Mouse (Mus musculus) frontal cortex, postnatal 36 days (tissue): Measurements from ENCODE around the gene Il13ra1.
A peak's percentile ranks its signal among the peaks of the same experiment; 100 is the strongest.

ENCODE experiments used
- DNase-seq, 2 experiments: peaks; one replicate each; pipeline ENCODE4 v3.0.0; 2022; ENCODE audit warnings: low spot score in 2 of 2

Il13ra1 gene

GRCm38 (mm10) chrX:36111622-36112421 lies at the start of gene Il13ra1:
Gene Il13ra1, plus strand, starts transcription at chrX:36112110.
- peak; percentile 1 to 3 for DNase-seq

- no peak for DNase-seq
These were observed 37.9 kb upstream of the Il13ra1 start for GRCm38 (mm10) chrX:36073997-36074396.

GRCm38 (mm10) chrX:36077164-36077563 lies 34.7 kb upstream of the Il13ra1 start:
- DNase-seq, result no peak

- no peak for DNase-seq
These were observed 29.0 kb upstream of the Il13ra1 start for GRCm38 (mm10) chrX:36082917-36083316.

GRCm38 (mm10) chrX:36088464-36089256 lies 23.2 kb upstream of the Il13ra1 start:
- no peak for DNase-seq

GRCm38 (mm10) chrX:36100883-36101282 lies 11.0 kb upstream of the Il13ra1 start:
- DNase-seq, result no peak

GRCm38 (mm10) chrX:36101318-36101717 lies 10.6 kb upstream of the Il13ra1 start:
- no peak for DNase-seq

GRCm38 (mm10) chrX:36108601-36109000 lies 3.3 kb upstream of the Il13ra1 start:
- no peak for DNase-seq

GRCm38 (mm10) chrX:36112422-36112750 lies 476 bp downstream of the Il13ra1 start:
- DNase-seq, result no peak

- DNase-seq, result no peak
These were observed 3.3 kb downstream of the Il13ra1 start for GRCm38 (mm10) chrX:36115171-36115570.

- DNase-seq, result no peak
These were observed 17.3 kb downstream of the Il13ra1 start for GRCm38 (mm10) chrX:36129037-36129770.

- DNase-seq, result no peak
These were observed 17.8 kb downstream of the Il13ra1 start for GRCm38 (mm10) chrX:36129771-36130108.

GRCm38 (mm10) chrX:36136346-36136745 lies 24.4 kb downstream of the Il13ra1 start:
- no peak for DNase-seq

- no peak for DNase-seq
These were observed 30.2 kb downstream of the Il13ra1 start for GRCm38 (mm10) chrX:36141994-36142639.

- DNase-seq, result no peak
These were observed 34.8 kb downstream of the Il13ra1 start for GRCm38 (mm10) chrX:36146746-36147145.

- DNase-seq, result no peak
These were observed 38.2 kb downstream of the Il13ra1 start for GRCm38 (mm10) chrX:36150100-36150499.

- no peak for DNase-seq
These were observed 44.8 kb downstream of the Il13ra1 start for GRCm38 (mm10) chrX:36156677-36157076.

GRCm38 (mm10) chrX:36161567-36161966 lies 49.7 kb downstream of the Il13ra1 start:
- no peak for DNase-seq

GRCm38 (mm10) chrX:36183625-36184024 lies 71.7 kb downstream of the Il13ra1 start:
- no peak for DNase-seq

- no peak for DNase-seq
These were observed 74.1 kb downstream of the Il13ra1 start for GRCm38 (mm10) chrX:36186036-36186435.

- no peak for DNase-seq
These were observed 74.5 kb downstream of the Il13ra1 start for GRCm38 (mm10) chrX:36186443-36186842.

- DNase-seq, result no peak
These were observed 82.0 kb downstream of the Il13ra1 start for GRCm38 (mm10) chrX:36193951-36194350.
